Mouse (Mus musculus) R1 (cell line): Measurements from ENCODE around the gene Hoxa9.

Source experiments
- DNase-seq: peaks from one replicate; pipeline ENCODE4 v3.0.0-alpha.2; 2018; ENCODE audit warnings: low read depth, low spot score

Gene Hoxa9

GRCm38 (mm10) chr6:52244471-52245039 lies 13.7 kb upstream of the Hoxa9 start:
- DNase-seq, result no peak

DNA sequence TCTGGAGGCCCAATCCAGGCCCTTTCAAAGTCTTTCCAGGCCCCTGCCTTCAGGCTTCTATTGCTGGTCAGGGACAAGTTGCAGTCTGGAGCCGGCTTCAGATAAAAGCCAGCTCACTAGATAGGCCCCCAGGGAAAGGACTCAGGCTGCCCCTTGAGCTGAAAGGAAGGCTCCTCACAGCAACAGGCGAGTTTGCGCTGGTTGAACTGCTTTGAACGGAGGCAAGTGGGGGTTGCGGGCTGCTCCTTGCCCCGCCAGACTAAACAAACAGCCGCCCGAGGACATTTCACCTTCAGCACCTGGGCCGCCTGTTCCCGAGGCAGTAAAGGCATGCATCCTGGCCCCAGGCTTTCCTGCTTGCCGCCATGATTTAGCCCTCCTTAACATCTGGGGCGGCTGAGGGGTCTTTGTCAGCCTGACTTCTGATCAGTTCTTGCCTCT lies 12.8 kb upstream of the Hoxa9 start:
- DNase-seq, result peak; percentile 26

- DNase-seq, result peak; percentile 38
Measured at GRCm38 (mm10) chr6:52242801-52243332, 12.0 kb upstream of the Hoxa9 start.

- no peak for DNase-seq
Measured at GRCm38 (mm10) chr6:52241001-52241621, 10.2 kb upstream of the Hoxa9 start.

DNA sequence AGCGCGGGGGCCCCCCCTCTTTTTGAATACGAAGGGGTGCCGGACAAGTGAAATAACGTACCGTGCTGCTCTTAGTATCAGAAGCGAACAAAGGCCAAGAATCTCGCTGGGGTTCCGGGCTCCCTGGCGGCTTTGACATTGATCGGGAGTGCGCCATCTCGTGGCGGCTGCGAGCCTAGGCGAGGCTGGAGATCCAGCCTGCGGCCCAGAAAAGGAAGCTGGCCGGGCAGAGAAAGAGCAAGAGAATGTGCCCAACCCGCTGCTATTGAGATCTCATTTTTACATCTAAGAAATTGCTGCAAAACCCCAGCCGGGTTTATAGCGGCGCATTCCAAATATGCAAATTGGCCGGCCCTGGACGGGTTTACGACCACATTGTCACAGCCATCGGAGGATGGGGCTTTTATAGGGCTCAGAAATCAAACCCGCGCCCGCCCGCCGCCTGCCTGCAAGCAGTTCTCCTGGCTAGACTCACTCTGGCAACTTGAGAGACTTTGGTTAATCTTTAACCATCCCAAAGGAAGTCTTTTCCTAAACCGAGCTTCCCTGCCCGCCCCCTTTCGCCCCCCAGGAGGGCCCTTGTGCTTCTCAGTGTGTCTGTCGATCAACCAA lies 9.6 kb upstream of the Hoxa9 start, which contains the start of gene Hoxa10:
TSS of gene Hoxa10 (minus strand) at position 466 of the 612 bp plus-strand sequence.
- peak; percentile 85 for DNase-seq

DNA sequence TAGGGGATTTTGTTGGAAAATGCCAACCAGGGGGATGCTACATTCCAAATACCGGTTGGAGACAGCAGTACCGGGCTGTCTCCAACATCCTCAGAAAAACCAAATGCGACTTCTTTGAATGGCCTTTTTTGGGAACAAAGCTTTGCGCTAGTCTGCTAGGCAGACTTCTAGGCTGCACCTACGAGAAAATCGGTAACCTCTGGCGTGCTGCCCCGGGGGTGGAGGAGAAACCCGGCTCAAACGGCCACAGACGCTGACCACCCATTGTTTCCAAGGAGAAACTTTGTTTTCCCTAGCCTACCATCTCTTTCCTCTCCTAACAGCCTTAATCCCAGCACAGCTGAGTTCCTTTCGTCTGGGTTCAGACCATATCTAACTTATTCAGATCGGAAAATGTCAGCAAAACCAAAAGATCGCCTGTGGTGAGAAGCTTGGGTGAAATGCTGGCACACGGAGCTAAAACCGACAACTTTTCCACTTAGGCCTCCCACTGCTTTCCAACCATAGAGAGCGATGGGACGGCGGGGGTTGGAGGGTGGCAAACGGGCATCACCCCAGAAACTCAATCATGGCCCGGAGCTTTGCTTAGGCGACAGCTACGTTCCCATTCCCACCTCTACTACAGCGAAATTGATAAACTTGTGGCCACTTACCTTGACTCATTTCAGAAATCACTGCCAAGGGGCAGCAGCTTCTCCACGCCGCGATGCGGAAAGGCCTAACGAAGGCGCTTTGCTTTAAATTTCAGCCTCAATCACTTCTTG lies 8.9 kb upstream of the Hoxa9 start:
- DNase-seq, result no peak

DNA sequence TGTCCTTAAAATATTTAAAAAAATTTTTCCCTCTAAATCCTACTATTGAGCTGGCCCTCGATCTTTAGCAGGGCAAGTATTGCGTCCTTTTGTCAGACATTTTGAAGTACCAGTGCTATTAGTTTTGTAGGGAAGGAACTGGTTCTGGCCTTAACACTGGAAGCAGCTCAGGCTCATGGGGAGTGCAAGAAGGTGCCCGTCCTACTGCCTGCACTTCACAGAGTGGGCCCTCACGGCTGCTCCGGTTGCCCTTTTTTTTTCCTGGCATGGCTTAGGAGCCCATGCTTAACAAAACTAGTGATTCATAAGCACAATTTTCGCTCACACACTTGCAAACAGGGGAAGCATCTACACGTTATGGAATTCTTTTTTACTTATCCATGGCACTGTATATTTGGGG lies 8.1 kb upstream of the Hoxa9 start:
- no peak for DNase-seq

- no peak for DNase-seq
Measured at GRCm38 (mm10) chr6:52238155-52238545, 7.3 kb upstream of the Hoxa9 start.

DNA sequence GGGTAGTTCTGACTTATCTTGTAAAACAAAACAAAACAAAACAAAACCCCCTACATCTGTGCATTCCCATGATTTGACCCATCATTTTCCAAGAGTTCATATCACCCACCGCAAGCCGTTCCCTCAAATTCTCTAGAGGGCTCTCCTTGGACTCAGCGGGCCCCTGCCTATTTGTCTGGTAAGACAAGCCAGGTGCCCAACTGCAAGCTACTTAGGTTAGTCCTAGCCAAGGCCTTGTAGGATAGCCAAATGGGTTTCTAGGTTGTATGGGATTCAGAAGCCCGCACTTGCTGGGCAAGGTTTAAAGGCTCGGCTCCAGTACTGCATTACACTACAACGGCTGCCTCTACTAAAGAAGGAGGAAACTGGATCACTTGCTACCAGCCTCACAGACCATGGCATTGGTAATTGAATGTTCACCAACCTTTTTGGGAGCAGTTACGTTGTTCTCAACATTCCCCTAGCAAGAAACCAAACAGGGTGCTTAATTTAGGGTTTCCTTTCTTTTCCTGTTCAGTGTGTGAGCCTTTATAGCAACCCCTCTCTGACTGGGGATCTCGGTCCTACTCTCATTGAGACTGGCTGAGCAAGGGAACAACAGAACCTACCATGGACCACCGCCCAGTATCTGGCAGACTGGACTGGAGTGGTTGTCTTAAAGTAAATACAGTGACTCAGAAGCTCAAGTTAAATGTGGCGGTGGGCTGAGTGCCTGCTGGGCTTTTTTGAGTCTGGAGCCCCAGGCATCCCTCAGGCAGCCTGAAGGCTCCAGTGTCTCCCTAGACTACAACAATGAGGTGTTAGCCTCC lies 6.7 kb upstream of the Hoxa9 start:
- no peak for DNase-seq

- DNase-seq, result no peak
Measured at GRCm38 (mm10) chr6:52236806-52237205, 5.9 kb upstream of the Hoxa9 start.

- DNase-seq, result no peak
Measured at GRCm38 (mm10) chr6:52235866-52236265, 5.0 kb upstream of the Hoxa9 start.

- DNase-seq, result no peak
Measured at GRCm38 (mm10) chr6:52235267-52235666, 4.4 kb upstream of the Hoxa9 start.

GRCm38 (mm10) chr6:52234428-52235140 lies 3.7 kb upstream of the Hoxa9 start:
- DNase-seq, result peak; percentile 54

GRCm38 (mm10) chr6:52233546-52234427 lies 2.9 kb upstream of the Hoxa9 start:
- peak; percentile 55 for DNase-seq

DNA sequence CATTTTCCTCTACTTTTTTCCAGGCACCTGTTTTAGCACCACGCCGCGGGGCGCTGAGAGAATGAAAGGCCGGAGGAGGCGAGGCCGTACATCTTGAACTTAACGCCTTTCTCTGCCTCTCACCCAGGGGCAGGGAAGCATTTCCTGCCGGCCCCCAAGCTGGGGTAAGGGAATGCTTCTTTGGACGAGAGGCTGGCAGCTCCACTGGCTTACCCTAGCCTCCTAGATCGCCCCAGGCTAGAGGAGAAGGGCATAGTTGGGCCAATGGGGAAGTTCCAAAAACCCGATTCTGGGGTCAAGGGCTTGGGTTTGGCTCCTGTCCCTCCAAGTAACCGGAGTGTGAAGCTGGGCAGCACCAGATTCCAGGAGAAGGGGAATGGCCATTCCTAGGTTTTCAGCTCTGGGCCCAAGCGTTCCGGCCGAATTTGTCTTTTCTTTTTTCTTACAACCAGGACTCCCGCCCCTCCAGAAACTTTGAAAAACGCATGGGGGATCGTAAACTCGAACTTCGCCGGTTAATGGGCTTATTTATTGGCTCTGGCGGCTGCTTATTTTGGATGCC lies 2.2 kb upstream of the Hoxa9 start:
- DNase-seq, result no peak

DNA sequence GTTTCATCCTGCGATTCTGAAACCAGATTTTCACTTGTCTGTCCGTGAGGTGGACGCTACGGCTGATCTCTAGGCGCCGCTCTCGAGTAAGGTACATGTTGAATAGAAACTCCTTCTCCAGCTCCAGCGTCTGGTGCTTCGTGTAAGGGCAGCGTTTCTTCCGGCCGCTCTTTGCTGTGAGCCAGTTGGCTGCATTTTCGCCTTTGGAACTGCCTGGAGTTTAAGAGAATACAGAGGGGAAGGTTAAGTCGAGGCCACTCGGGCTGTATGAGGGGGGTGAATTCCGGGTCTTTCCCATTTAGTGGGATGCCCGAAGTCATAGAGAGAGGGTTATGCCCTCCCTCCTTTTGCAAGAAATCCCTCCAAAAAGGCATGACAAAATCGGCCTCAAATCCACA lies 1.7 kb upstream of the Hoxa9 start:
- peak; percentile 83 for DNase-seq

DNA sequence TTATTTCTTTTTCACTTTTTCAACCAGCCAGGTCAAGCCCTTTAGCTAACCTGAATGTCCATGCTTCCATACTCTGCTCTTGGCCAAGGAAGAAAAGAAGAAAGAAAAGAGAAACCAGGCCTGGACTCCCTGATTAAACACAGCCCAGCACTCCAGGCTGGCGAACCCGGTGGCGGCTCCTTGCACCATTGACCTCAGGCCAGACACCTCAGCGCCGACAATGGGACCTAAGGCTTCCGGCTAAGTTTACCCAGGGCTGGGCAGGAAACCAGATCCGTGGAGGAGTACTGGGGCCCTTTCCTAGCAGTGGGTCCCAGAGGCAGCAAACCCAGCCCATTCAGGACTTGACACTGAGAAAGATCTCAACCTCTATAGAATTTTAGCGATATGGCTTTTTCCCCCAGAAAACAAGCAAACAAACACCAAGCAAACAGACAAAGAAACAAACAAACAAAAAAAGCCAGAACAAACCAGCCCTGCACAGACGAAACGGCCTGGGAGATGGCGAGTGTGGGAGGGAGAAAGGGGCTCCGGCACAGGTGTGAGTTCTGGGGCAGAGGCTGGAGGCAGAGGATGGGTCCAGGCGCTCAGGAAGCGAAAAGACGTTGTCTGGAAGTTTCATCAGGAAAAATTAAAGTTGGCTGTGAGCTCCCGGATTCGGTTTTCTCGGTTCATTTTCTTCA lies 1.1 kb upstream of the Hoxa9 start:
- DNase-seq, result peak; percentile 52

- DNase-seq, result peak; percentile 57
Measured at GRCm38 (mm10) chr6:52229558-52230416, 1.1 kb downstream of the Hoxa9 start.
